Mouse (Mus musculus) embryonic facial prominence, embryonic 13.5 days (tissue): ENCODE measurements around the gene Asb18. TPM values are rescaled to one million over a fixed set of nuclear protein-coding genes. Genes with fewer than 3 reads are reported as not detected.

ENCODE experiments used
- ATAC-seq: fragments of 200-750 bp; cut with Nextera tagmentation; 2 replicates; pipeline ENCODE4 v1.8.0; 2017; ENCODE audit warnings: low read depth; ENCODE audit not compliant: insufficient number of reproducible peaks, insufficient read depth, low FRiP score, low TSS enrichment
- H3K27ac ChIP-seq: fragments of 300-500 bp; sonication (generic); 2 replicates; pipeline ENCODE4 v1.5.1; 2015; ENCODE audit warnings: moderate library complexity, mild to moderate bottlenecking, inconsistent platforms
- H3K27me3 ChIP-seq: fragments of 300-500 bp; sonication (generic); 2 replicates; pipeline ENCODE4 v1.6.1; 2015; ENCODE audit warnings: mild to moderate bottlenecking, inconsistent platforms
- H3K36me3 ChIP-seq: fragments of 300-500 bp; sonication (generic); 2 replicates; pipeline ENCODE4 v1.6.1; 2015; ENCODE audit warnings: mild to moderate bottlenecking, inconsistent platforms
- H3K4me1 ChIP-seq: fragments of 300-500 bp; sonication (generic); 2 replicates; pipeline ENCODE4 v1.6.1; 2015; ENCODE audit warnings: inconsistent platforms
- H3K4me2 ChIP-seq: fragments of 300-500 bp; sonication (generic); 2 replicates; pipeline ENCODE4 v1.6.1; 2015; ENCODE audit warnings: moderate library complexity, mild to moderate bottlenecking, inconsistent platforms
- H3K4me3 ChIP-seq: fragments of 300-500 bp; sonication (generic); 2 replicates; pipeline ENCODE4 v1.5.1; 2015; ENCODE audit warnings: mild to moderate bottlenecking, inconsistent platforms
- H3K9ac ChIP-seq: fragments of 300-500 bp; sonication (generic); 2 replicates; pipeline ENCODE4 v1.6.1; 2015; ENCODE audit warnings: mild to moderate bottlenecking, inconsistent platforms
- H3K9me3 ChIP-seq: fragments of 300-500 bp; sonication (generic); 2 replicates; pipeline ENCODE4 v1.6.1; 2016; ENCODE audit warnings: inconsistent platforms
- WGBS: fragments of 180-500 bp; shearing (Covaris S2); methylation state at CpG from one replicate; pipeline ENCODE4 v1.1.7; 2015; ENCODE audit warnings: mixed read lengths; 5-methylcytosine and 5-hydroxymethylcytosine counted together
- polyA plus RNA-seq: library from polyadenylated mRNA; unstranded; fragments of >200 nt; fragmentation: Nextera tagmentation; extraction: Ambion mirVana; gene quantifications from 2 replicates; pipeline ENCODE4 v1.2.1, GENCODE M21; 2015

Gene Asb18
- 0.11 TPM in 1 of 2 replicates, not detected in the other for polyA plus RNA-seq

DNA sequence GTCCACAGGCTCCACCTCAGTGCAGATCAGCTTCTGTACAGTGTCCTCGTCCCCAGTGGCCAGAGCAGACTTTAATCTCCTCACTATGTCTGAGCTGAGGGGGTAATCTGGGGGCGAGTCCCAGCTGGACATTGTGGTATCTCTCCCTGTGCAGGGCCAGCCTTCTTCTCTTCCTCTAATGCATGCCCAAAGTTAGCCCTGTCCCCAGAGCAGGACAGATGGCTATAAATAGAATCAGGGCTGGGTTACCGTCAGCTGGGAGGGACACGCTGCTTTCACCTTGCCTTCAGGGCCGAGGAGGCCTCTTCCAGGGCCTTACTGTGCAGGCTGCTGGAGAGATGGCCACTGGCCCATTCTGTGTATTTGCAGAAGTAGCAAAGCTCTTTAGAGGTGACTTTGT is at the start of gene Asb18:
Asb18 (minus strand) TSS at position 221 of the 400 bp plus-strand sequence.
- Histone ChIP-seq H3K27ac (no peak within 1 kb of the TSS), H3K9me3 (no peaks in the 10 kb centered on the region), H3K9ac (no peak within 1 kb of the TSS), H3K4me1 (no peaks in the 10 kb centered on the region), H3K27me3 (no peaks in the 10 kb centered on the region), H3K4me3 (no peak within 1 kb of the TSS), H3K4me2 (no peak within 1 kb of the TSS), H3K36me3 (no peaks in the 10 kb centered on the region)
- WGBS, result 73% methylated on average over 5 of the region's 5 CpGs
- ATAC-seq, result no peak

DNA sequence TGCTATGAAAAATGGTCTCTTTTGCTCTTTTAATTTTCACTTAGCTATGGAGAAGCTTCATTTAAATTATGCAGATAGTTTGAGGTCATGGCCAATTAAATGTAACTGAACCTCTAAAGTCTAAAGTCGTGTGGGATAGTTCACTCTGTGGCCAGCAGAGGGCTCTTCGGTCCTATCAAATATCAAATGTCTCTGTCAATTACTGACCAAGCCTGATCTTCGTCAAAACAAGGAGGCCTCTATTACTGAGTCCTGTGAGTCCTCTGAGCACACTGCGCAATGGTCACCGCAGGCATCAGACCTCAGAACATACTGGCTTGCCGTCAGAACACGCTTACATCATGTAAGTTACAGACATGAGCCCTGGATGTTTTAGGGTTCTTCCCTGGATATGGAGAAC is 46.1 kb upstream of the Asb18 start:
- Histone ChIP-seq H3K27me3 (peaks cover 3% of the 10 kb centered on the region), H3K9ac (no peak overlapping the region), H3K4me2 (no peak overlapping the region), H3K9me3 (no peaks in the 10 kb centered on the region), H3K4me1 (peaks cover 19% of the 10 kb centered on the region), H3K4me3 (no peak overlapping the region), H3K27ac (no peak overlapping the region), H3K36me3 (no peaks in the 10 kb centered on the region)
- WGBS, result 11% methylated on average over 7 of the region's 7 CpGs
- no peak for ATAC-seq

- Histone ChIP-seq H3K4me2 (no peak overlapping the region), H3K27me3 (peaks cover 3% of the 10 kb centered on the region), H3K27ac (no peak overlapping the region), H3K4me1 (peaks cover 22% of the 10 kb centered on the region), H3K9ac (no peak overlapping the region), H3K36me3 (no peaks in the 10 kb centered on the region), H3K4me3 (no peak overlapping the region), H3K9me3 (no peaks in the 10 kb centered on the region)
- 65% methylated on average over 3 of the region's 3 CpGs for WGBS
- ATAC-seq, result no peak
Measured at GRCm38 (mm10) chr1:90060054-90060453, 45.6 kb upstream of the Asb18 start.

GRCm38 (mm10) chr1:90054991-90055390 is 40.5 kb upstream of the Asb18 start:
- Histone ChIP-seq H3K4me1 (peaks cover 38% of the 10 kb centered on the region), H3K27ac (no peak overlapping the region), H3K9me3 (no peaks in the 10 kb centered on the region), H3K4me3 (no peak overlapping the region), H3K36me3 (no peaks in the 10 kb centered on the region), H3K4me2 (no peak overlapping the region), H3K27me3 (no peaks in the 10 kb centered on the region), H3K9ac (no peak overlapping the region)
- ATAC-seq, result no peak
- WGBS, result 78% methylated on average over 4 of the region's 4 CpGs

- H3K4me3 ChIP-seq, result no peak overlapping the region
- H3K9ac ChIP-seq, result no peak overlapping the region
- no peaks in the 10 kb centered on the region for H3K36me3 ChIP-seq
- no peak overlapping the region for H3K27ac ChIP-seq
- no peaks in the 10 kb centered on the region for H3K9me3 ChIP-seq
- peaks cover 10% of the 10 kb centered on the region for H3K27me3 ChIP-seq
- no peak for ATAC-seq
- H3K4me1 ChIP-seq, result peaks cover 38% of the 10 kb centered on the region
- H3K4me2 ChIP-seq, result no peak overlapping the region
- 18% methylated on average over 5 of the region's 5 CpGs for WGBS
Measured at GRCm38 (mm10) chr1:90051347-90051746, 36.9 kb upstream of the Asb18 start.

DNA sequence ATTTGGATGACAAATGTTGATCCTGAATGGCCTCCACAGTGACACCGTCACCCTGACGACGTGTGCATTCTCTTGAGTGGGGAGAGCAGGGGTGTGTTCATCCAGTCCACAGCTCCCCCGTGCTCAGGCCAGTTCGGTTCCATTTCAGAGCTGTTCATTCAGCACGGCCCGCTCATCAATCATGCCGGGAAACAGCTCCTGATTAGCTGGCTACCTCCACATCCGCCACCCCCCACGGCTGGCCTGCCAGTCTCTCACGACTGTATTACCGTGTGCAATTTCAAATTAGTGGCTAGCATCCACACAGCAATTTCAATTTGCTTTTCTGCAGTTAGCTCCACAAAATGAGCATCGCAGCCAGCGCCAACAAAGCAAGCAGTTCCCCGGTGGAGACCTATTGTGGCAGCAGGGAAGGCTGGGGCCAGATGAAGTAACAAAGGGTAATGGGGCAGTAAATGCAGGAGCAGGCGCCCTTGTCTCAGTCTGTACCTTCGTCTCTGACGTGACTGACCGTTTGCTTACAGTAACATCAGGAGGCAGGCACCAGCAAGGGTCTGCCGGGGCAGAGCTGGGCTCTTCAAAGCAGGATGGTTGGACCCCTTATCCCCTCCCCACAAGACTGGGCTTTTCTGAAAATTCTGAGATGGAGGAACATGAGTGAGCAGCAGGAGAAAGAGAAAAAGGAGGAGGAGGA is 35.7 kb upstream of the Asb18 start:
- H3K4me1 ChIP-seq, result peaks cover 36% of the 10 kb centered on the region

GRCm38 (mm10) chr1:90028305-90028704 is 13.8 kb upstream of the Asb18 start:
- H3K4me3 ChIP-seq, result no peak overlapping the region
- H3K27ac ChIP-seq, result no peak overlapping the region
- no peak overlapping the region for H3K4me2 ChIP-seq
- H3K9me3 ChIP-seq, result no peaks in the 10 kb centered on the region
- no peak overlapping the region for H3K9ac ChIP-seq
- no peaks in the 10 kb centered on the region for H3K36me3 ChIP-seq
- H3K4me1 ChIP-seq, result no peaks in the 10 kb centered on the region
- peaks cover 3% of the 10 kb centered on the region; the same call in 1 of the 2 replicates for H3K27me3 ChIP-seq
- WGBS, result 42% methylated on average over 2 of the region's 2 CpGs
- no peak for ATAC-seq

More for the DNA sequence above, 35.7 kb upstream of the Asb18 start:
- Histone ChIP-seq H3K9me3 (no peaks in the 10 kb centered on the region), H3K9ac (no peak overlapping the region), H3K27me3 (peaks cover 14% of the 10 kb centered on the region), H3K4me3 (no peak overlapping the region), H3K36me3 (no peaks in the 10 kb centered on the region), H3K4me2 (no peak overlapping the region), H3K27ac (no peak overlapping the region)
- 75% methylated on average over 20 of the region's 20 CpGs for WGBS
- no peak for ATAC-seq

DNA sequence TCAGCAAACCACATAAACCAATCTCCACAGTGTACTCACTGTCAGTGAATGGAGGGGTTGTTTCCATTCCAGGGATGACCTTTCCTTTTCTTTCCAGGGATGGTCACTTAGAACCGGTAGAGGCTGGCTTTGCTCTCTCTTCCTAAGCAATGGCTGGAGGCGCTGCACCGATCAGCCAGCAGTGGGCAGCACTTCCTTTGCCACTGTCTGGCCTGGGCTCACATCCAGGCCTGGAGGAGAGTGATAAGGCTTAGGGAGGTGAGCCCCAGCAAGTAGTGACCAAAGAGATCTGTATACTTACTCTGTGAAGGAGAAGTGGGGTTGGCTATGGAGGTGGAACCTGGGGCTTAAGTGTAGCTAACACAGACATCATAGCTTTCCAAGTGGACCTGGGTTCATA is 12.5 kb upstream of the Asb18 start:
- Histone ChIP-seq H3K9ac (no peak overlapping the region), H3K4me3 (no peak overlapping the region), H3K27me3 (peaks cover 3% of the 10 kb centered on the region; the same call in 1 of the 2 replicates), H3K4me1 (no peaks in the 10 kb centered on the region), H3K27ac (no peak overlapping the region), H3K9me3 (no peaks in the 10 kb centered on the region), H3K36me3 (no peaks in the 10 kb centered on the region), H3K4me2 (no peak overlapping the region)
- ATAC-seq, result no peak
- 22% methylated on average over 3 of the region's 3 CpGs for WGBS

DNA sequence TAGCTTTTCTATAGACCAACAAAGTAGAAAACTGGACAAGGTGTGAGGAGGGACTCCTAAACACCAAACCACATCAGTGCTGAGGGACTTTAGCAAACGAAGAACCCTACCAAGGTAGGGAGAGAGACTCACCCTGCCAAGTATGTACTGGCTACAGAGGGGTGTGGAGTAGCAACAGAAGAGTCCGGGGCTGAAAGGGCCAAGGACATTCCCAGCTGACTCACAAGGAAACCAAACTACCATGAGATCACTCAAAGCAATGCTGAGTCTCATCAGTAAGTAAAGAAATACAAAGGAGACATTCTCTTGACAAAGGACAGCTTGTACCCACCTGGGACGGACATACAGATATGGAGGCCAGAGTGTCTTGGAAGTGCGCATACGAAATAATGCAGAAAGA is 5.9 kb upstream of the Asb18 start:
- 81% methylated on average over 5 of the region's 5 CpGs for WGBS
- Histone ChIP-seq H3K9me3 (no peaks in the 10 kb centered on the region), H3K4me1 (no peaks in the 10 kb centered on the region), H3K27me3 (peaks cover 3% of the 10 kb centered on the region; the same call in 1 of the 2 replicates), H3K4me2 (no peak overlapping the region), H3K36me3 (no peaks in the 10 kb centered on the region), H3K9ac (no peak overlapping the region), H3K4me3 (no peak overlapping the region), H3K27ac (no peak overlapping the region)
- no peak for ATAC-seq

- H3K4me3 ChIP-seq, result no peak overlapping the region
- H3K36me3 ChIP-seq, result no peaks in the 10 kb centered on the region
- no peak overlapping the region for H3K27ac ChIP-seq
- no peak overlapping the region for H3K4me2 ChIP-seq
- H3K9me3 ChIP-seq, result no peaks in the 10 kb centered on the region
- 75% methylated on average over 6 of the region's 6 CpGs for WGBS
- no peaks in the 10 kb centered on the region for H3K27me3 ChIP-seq
- ATAC-seq, result no peak
- no peak overlapping the region for H3K9ac ChIP-seq
- no peaks in the 10 kb centered on the region for H3K4me1 ChIP-seq
Measured at GRCm38 (mm10) chr1:90018071-90018470, 3.6 kb upstream of the Asb18 start.

DNA sequence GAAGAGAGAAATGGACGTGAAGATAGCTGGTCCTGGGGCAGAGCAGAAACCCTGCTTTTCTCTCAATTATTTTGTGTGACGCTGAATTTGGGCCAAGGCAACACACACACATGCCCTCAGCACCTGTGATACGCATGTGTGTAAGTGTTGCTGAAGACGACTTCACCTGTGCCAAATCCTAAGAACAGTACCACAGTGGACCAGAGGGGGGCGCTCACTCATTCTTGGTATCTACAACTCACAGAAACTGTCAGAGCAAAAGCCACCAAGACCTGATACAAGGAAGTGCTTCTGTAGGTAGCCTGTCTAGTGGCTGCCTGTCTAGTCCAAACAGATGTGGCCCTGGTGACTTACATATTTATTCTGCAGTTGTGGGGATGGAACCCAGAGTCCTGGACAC is 1.2 kb downstream of the Asb18 start:
- Histone ChIP-seq H3K4me1 (no peaks in the 10 kb centered on the region), H3K27me3 (peaks cover 3% of the 10 kb centered on the region; the same call in 1 of the 2 replicates), H3K9me3 (no peaks in the 10 kb centered on the region), H3K27ac (no peak overlapping the region), H3K9ac (no peak overlapping the region), H3K4me2 (no peak overlapping the region), H3K4me3 (no peak overlapping the region), H3K36me3 (no peaks in the 10 kb centered on the region)
- 78% methylated on average over 5 of the region's 5 CpGs for WGBS
- ATAC-seq, result no peak

- H3K4me1 ChIP-seq, result no peaks in the 10 kb centered on the region
- H3K27me3 ChIP-seq, result peaks cover 7% of the 10 kb centered on the region; the same call in 1 of the 2 replicates
- H3K4me3 ChIP-seq, result no peak overlapping the region
- no peak overlapping the region for H3K9ac ChIP-seq
- 66% methylated on average over 7 of the region's 7 CpGs for WGBS
- ATAC-seq, result no peak
- H3K36me3 ChIP-seq, result no peaks in the 10 kb centered on the region
- H3K4me2 ChIP-seq, result no peak overlapping the region
- no peaks in the 10 kb centered on the region for H3K9me3 ChIP-seq
- no peak overlapping the region for H3K27ac ChIP-seq
Measured at GRCm38 (mm10) chr1:90012850-90013249, 1.6 kb downstream of the Asb18 start.
